9 mouse cellular contexts compared by ENCODE assay signal in genomic region chr12:54197301-54197782, GRCm38 (mm10). TPM values are rescaled to one million over a fixed set of nuclear protein-coding genes. Genes with fewer than 3 reads are reported as not detected.
DNase-seq lines count a peak whose midpoint lies in the region; ATAC-seq lines count a peak whose summit lies in the region.
"Had no signal": no experiment of that assay in that cellular context is flagged by ENCODE, and none has a peak within 500 bp of the region (broad histone marks: within the 10 kb centered on the region; RNA-seq: fewer than 3 reads in every experiment).

No protein-coding gene starts in this region.

- no peaks in the 10 kb centered on the region for H3K36me3 ChIP-seq in forebrain, embryonic 15.5 days
- H3K36me3 ChIP-seq in liver, embryonic 16.5 days (ENCODE audit: control insufficient read depth, insufficient read depth): no peaks in the 10 kb centered on the region

- H3K4me3 ChIP-seq in forebrain, embryonic 15.5 days: no peak overlapping the region
- H3K4me3 ChIP-seq in liver, embryonic 16.5 days (ENCODE audit: low read depth, low read length): no peak overlapping the region

- peaks cover 56% of the 10 kb centered on the region for H3K4me1 ChIP-seq in forebrain, embryonic 15.5 days
- peaks cover 15% of the 10 kb centered on the region for H3K4me1 ChIP-seq in liver, embryonic 16.5 days (ENCODE audit: control insufficient read depth, low read depth, low read length)

- peak overlapping the region; percentile 78 for H3K27ac ChIP-seq in forebrain, embryonic 15.5 days (replicated peaks)
- H3K27ac ChIP-seq in liver, embryonic 16.5 days (ENCODE audit: low read length): 0 out of 2 replicates have a peak overlapping the region, but pooled peaks have one; percentile 8
- H3K27ac ChIP-seq: macrophage had no signal

- peak; percentile 12 for DNase-seq in layer of hippocampus, adult 9-11 months
- no peak for DNase-seq in layer of hippocampus, postnatal 36 days
- DNase-seq in NIH3T3 (ENCODE audit: low read depth): peak; percentile 32
- DNase-seq in adrenal gland, postnatal 4 days (ENCODE audit: low spot score in 2 of 2): no peak
- DNase-seq in gastrocnemius, postnatal 36 days: no peak
- no peak for DNase-seq in cerebellum, adult 8-10 months

- intact Hi-C loops in gastrocnemius, postnatal 36 days (cut with DNase I): no loop called here

- peak overlapping the region; percentile 35 for H3K4me2 ChIP-seq in forebrain, embryonic 15.5 days (replicated peaks)
- H3K4me2 ChIP-seq in liver, embryonic 16.5 days (ENCODE audit: low read depth, low read length): no peak overlapping the region

- 13% methylated on average over 6 of the region's 6 CpGs for WGBS in forebrain, embryonic 15.5 days
- WGBS in liver, embryonic 16.5 days (ENCODE audit: insufficient replicate concordance): 47% methylated on average over 6 of the region's 6 CpGs

- ATAC-seq in forebrain, embryonic 15.5 days (replicated peaks): peak; percentile 68
- peak; percentile 22; the same call in 1 of the 2 replicates for ATAC-seq in liver, embryonic 16.5 days (ENCODE audit: low read depth)

- H3K9ac ChIP-seq in forebrain, embryonic 15.5 days (replicated peaks): 0 out of 2 replicates have a peak overlapping the region, but pooled peaks have one; percentile 4
- no peak overlapping the region for H3K9ac ChIP-seq in liver, embryonic 16.5 days (ENCODE audit: low read depth, low read length)

- no peaks in the 10 kb centered on the region for H3K27me3 ChIP-seq in forebrain, embryonic 15.5 days
- peaks cover 11% of the 10 kb centered on the region for H3K27me3 ChIP-seq in liver, embryonic 16.5 days (ENCODE audit: control insufficient read depth, insufficient read depth, low read depth, low read length)

- H3K9me3 ChIP-seq in forebrain, embryonic 15.5 days: no peaks in the 10 kb centered on the region
- no peaks in the 10 kb centered on the region for H3K9me3 ChIP-seq in liver, embryonic 16.5 days (replicated peaks; ENCODE audit: control insufficient read depth, low read length)

RNA-seq across cellular contexts. Expression of gene Egln3, which starts 6.3 kb away (rescaled TPM):
- total RNA-seq in layer of hippocampus, postnatal 36 days (2021): 1 to 10 TPM; 4.9 to 5.2 TPM
- polyA plus RNA-seq in forebrain, embryonic 15.5 days (2015; fragmentation: Nextera tagmentation; extraction: Ambion mirVana): 7.1 and 7.7 TPM in 2 replicates
- polyA plus RNA-seq in liver, embryonic 16.5 days (2015; fragmentation: Nextera tagmentation; extraction: Ambion mirVana): 3.7 and 5.0 TPM in 2 replicates
- 10 to 100 TPM in 1 of 2 experiments, 1 to 10 TPM in 1; 10.0 to 12.4 TPM for total RNA-seq in adrenal gland, postnatal 4 days (2021)
- total RNA-seq in gastrocnemius, postnatal 36 days (2021): 10 to 100 TPM; 17.1 to 32.7 TPM

Comparison
In these comparisons a context has a peak if more than half of its experiments do, and no peak if none do; other contexts are left out.
1. DNase-seq: peak in layer of hippocampus, adult 9-11 months (single experiment) and NIH3T3 (single experiment); none in layer of hippocampus, postnatal 36 days (0 of 2), adrenal gland, postnatal 4 days (0 of 2), gastrocnemius, postnatal 36 days (0 of 2) and cerebellum, adult 8-10 months (single experiment).